Mouse (Mus musculus): ENCODE measurements around the gene Olfr1512.
A peak's percentile ranks its signal among the peaks of the same experiment; 100 is the strongest.
"Not testable (repeated sequence)": the region's sequence is repeated elsewhere in the genome, so short reads cannot be mapped to it uniquely, and the experiment has no call there.

Gene Olfr1512

DNA sequence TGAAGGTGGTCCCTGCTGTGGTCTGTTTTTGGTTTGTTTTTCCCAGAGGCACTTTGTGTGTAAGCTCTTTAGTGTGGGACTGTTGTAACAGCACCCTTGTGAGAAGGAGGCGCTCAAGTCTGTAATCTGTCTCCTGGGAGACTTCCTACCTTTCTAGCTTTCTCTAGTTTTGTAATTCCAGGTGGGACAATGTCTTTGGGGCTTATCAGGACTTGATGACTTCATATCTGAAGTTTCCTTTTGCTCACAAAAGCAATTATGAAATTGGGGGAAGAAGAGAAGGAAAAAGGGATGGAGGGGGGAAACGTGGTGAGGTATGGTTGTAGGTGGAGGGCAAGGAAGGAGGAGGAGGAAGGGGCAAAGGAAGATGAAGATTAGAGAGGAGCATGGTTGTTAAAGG lies at the start of gene Olfr1512:
Olfr1512 (minus strand) TSS at position 101 of the 400 bp plus-strand sequence.
- DNase-seq (ENCODE audit: low spot score): no peak

DNA sequence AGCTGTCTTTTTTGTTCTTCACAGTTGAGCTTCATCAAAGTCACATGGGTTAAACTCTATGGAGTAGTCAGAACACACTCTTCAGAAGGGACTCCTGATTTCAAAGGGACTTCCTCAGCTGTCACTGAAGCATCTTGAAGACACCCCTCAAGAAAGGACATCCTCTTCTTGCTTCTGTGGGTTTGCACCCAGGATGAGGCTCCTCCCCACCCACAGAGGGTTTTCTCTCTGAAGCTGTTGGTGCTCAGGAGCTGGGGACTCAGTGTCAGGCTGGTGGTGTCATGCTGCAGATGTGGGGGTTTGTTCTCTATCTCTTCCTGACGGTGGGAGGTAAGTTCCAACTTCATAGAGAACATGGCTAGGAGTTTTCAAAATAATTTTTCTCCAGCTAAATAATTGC lies 48.7 kb upstream of the Olfr1512 start:
- no peak for DNase-seq (ENCODE audit: low spot score)

DNA sequence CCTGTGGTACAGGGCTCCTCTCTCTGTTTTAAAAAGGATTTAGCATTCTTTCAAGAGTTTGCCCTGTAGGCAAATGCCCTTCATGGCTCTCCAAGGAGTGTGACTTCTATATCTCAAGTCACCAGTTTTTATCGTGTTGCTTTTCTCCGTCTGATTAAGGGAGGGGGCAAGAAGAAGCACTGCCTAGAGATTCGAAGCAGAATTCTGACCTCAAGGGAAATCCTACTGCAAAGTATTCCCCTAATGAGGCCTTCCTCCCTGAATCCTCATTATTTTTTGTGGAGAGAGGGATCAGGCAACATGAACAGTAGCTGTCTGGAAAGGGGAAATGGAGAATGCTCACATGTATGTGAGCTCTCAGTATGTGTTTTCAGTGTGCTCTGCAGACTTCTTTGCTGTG lies 35.3 kb upstream of the Olfr1512 start, which contains the start of gene Olfr1510:
Olfr1510 (minus strand) TSS at position 101 of the 400 bp plus-strand sequence.
- DNase-seq (ENCODE audit: low spot score): no peak

DNA sequence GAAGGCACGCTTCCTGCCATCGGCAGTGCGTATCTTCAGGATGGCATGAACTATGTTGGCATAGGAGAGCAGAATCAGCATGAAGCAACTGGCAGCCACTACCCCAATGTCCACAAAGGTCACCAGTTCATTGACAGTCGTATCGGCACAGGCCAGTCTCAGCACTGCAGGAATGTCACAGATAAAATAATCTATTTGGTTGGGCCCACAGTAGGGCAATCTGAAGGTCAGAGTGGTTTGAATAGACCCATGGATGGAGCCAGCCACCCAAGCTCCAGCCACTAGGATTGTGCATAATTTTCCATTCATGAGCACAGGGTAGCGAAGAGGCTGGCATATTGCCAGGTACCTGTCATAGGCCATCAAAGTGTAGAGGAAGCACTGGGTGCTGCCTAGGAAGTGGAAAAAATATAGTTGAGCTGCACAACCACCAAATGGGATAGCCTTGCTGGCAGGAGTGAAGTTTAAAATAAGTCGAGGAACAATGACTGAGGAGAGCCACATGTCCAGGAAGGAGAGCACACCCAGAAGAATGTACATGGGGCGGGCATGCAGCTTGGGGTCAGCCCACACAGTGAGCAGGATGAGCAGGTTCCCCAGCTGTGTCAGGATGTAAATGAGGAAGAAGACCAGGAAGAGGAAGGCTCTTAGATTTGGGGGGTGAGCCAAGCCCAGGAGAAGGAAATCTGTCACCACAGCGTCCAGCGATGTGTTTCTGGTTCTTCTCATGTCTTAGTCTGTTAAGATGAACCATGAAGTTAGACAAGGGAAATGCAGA lies 31.4 kb upstream of the Olfr1512 start:
- DNase-seq (ENCODE audit: low spot score): not testable (repeated sequence)

DNA sequence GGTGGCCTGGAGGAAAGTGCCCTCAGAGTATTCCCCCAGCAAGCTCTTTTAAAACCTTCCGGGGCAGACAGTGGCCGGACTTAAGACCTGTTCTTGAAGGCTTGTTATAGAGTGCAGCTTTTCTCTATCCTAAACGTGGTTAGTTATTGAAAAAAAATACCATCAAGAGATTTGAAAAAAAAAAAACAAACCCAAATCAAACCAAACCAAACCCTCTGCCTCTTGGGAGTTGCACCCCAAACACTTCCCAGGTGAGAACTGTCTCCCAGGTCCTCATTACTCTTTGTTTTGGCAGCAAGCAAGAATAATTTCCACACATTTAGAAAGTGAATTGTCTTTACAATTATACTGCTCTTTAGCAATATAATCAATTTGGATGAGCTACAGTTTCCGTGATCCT lies 18.3 kb upstream of the Olfr1512 start, which contains the start of gene Olfr1511:
Olfr1511 (minus strand) TSS at position 101 of the 400 bp plus-strand sequence.
- DNase-seq (ENCODE audit: low spot score): no peak

DNA sequence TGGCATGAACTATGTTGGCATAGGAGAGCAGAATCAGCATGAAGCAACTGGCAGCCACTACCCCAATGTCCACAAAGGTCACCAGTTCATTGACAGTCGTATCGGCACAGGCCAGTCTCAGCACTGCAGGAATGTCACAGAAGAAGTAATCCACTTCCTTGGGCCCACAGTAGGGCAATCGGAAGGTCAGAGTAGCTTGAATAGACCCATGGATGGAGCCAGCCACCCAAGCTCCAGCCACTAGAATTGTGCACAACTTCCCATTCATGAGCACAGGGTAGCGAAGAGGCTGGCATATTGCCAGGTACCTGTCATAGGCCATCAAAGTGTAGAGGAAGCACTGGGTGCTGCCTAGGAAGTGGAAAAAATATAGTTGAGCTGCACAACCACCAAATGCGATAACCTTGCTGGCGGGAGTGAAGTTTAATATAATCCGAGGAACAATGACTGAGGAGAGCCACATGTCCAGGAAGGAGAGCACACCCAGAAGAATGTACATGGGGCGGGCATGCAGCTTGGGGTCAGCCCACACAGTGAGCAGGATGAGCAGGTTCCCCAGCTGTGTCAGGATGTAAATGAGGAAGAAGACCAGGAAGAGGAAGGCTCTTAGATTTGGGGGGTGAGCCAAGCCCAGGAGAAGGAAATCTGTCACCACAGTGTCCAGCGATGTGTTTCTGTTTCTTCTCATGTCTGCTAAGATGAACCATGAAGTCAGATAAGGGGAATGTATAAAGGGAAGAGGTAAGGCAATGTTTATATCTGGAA lies 11.3 kb upstream of the Olfr1512 start:
- not testable (repeated sequence) for DNase-seq (ENCODE audit: low spot score)

DNA sequence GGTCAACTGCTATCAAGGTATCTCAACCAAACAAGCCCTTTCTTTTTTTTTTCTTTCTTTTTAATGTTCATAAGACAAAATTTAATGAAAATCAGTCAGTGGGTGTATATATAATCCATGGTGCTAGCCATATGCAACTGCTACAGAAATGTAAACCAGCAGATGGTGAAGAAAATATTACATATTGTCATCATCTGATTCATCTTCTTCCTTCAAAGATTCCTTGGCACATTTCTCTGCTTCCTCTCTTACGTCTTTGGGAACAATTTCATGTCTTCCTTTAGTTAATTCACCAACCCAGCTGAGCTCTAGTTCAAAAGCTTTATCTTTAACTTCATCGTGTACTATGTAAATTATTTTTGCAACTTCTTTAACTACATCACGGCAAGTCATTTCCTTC lies 10.2 kb downstream of the Olfr1512 start:
- DNase-seq (ENCODE audit: low spot score): no peak

DNA sequence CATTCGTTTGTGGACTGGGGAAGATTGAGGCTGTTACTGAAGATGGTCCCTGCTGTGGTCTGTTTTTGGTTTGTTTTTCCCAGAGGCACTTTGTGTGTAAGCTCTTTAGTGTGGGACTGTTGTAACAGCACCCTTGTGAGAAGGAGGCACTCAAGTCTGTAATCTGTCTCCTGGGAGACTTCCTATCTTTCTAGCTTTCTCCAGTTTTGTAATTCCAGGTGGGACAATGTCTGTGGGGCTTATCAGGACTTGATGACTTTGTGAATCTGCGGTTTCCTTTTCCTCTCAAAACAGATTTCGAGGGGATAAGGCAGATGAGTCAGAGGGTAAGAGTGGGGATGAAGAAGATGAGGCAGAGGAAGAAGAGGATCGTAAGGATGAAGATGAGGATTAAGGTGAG lies 22.7 kb downstream of the Olfr1512 start, which contains the start of gene Olfr1513:
Olfr1513 (minus strand) TSS at position 101 of the 400 bp plus-strand sequence.
- no peak for DNase-seq (ENCODE audit: low spot score)

DNA sequence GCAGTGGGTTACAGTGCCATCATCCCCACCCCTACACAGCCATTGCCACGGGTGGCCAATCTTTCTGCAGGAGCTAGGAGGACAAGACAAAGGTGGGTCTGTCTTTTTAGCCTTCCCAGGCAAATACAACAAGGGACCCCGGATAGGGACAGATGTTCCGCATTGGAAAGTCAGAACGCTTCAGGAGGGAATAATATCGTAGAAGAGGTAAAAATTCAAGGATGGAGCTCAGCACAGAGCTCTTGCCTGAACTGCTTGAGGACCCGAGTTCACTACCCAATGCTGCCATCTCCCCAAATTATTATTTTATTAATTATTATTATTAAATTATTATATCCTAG lies 39.5 kb downstream of the Olfr1512 start:
- DNase-seq (ENCODE audit: low spot score): no peak

DNA sequence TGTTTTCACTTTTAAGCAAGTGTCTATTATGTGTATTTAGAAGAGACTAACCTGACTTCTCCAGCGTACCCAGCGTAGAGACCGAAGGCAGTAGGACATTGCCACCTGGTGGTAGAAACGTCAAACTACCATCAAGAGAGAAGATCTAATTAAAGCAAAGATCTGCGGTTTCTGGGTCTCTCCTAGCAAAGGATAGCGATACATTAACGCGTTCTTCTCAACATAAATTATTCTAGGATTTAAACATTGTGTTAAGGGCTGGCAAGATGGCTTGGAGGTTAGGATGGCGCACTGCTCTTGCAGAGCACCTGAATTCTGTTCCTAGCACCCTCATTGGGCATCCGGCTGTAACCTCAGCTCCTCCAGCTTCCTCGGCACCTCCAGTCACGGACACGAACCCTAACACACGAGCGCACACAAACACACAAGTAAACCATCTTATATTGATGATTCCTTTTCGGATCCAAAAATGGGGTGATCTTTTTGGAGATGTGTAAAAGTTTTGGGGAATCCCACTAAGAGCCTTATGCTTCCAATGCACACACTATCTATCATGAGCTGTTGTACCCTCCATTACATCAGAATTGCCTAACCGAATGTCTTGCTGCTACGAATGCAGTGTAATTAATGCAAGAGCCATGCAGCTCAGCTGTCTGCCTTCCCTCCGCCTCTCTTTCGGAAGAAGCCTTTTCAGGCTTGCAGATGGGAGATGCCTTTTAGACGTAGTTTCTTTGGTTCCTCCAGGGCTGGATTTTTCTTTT lies 40.0 kb downstream of the Olfr1512 start:
- peak; percentile 61 for DNase-seq (ENCODE audit: low spot score)

DNA sequence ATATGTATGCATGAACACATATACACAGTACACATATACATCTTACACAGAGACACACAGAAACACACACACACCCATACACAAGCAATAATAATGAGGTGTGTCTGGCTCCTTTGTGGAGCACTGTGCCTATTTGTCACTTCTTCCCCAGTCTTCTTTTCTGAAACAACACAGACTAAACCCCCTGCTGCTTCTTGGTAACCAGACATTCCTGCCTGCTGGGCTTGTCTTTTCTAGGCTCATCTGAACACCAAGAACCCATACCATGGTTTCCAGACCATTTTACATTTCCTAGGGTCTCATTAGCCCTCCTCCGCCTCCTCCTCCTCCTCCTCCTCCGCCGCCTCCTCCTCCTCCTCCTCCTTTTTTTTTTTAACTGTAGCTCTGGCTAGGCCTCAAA lies 46.8 kb downstream of the Olfr1512 start:
- DNase-seq (ENCODE audit: low spot score): no peak

DNA sequence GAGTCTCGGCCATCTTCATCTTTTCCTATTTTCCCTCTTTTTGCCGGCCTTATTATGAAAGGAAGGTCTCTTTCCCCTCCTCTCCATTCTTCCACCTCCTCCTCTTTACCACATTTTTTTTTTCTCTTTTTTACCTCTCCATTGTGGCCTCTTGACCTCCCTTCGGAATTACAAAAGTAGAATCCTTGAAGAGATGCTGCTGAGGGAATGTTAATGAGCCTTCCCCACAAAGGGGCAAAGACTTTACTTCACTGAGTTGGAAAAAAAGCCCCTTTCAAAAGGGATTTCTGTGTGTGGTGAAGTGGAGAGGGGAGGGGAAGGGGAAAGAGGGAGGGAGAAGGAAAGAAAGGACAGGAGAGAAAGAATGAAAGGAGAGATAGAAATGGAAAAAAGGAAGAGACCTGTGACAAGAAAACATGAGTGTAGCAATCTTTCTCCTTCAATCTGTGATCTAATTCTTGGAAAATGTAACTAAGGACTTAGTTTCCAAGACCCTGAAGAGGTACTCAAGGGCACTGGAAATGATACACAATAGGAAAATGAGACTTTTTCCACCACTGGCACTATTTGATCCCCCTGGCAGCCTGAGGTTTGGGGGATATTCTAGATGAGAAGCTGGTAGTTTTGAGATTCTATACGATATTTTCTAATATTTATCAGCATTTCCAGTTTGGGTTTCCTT lies 47.8 kb downstream of the Olfr1512 start:
- DNase-seq (ENCODE audit: low spot score): no peak

DNA sequence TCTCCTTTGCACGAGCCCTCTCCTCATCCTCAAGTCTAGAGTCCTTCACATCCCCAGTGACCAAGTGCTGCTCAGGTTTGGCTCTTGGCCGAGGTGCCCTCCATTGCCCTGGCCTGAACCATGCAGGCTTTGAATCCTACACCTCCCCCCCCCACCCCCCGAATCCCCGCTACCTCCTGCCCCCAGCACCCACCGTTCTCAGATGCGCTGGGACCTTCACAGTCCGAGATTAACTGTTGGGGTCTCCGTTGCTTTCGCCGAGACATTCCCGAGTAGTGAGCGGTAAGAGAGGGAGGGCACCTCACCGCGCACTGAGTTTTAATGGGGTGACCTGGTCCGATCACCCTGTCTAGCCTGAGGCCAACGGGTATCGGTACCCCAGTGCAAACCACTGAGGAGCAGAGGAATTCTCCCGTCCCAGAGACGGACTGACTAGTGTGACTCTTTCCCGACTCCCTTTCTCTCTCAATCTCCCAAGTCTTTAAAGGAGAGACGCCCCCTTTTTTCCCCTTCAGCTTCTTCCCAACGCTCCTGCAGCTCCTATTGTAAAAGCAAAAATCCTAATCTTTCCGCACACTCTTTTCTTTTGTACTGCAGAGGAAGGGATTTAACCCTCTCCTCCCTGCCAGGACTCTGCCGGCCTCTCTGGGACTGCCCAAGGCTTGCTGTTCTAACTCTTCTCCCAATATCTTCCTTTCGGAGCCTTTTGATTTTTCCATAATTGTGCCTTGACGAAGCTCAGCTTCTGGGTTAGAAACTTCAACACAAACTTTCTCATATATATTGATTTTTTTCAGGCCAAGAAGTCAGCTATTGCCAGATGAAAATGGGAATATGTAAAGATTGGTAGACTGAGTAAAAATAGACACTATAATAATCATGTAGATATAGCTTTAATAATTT lies 50.8 kb downstream of the Olfr1512 start, which contains the start of gene Sall2:
Sall2 (minus strand) TSS at position 853 of the 903 bp plus-strand sequence.
- no peak for DNase-seq (ENCODE audit: low spot score)

DNA sequence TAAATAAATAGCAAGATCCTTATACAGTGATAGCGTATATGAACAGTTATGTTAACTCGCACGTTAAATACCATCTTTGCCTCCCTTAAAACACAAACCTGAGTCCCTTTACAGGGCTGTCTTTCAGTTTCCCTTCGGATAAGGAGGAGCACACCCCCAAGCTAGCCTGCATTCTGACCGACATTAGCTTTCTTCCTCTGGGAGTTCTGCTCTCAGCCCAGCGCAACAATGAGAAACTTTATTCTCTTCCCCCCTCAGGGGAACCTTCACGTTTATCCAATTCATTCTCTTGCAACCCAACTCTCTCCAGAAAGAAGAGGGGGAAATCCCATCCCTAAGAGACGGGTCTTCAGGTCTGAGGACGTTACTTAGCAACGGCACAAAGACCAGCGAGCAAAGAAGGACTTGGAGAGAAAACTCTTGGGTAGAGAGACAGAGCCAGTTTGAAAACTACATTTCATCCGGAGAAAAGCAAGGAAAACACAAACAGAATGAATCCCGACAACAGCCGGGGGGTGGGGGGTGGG lies 51.5 kb downstream of the Olfr1512 start:
- no peak for DNase-seq (ENCODE audit: low spot score)

DNA sequence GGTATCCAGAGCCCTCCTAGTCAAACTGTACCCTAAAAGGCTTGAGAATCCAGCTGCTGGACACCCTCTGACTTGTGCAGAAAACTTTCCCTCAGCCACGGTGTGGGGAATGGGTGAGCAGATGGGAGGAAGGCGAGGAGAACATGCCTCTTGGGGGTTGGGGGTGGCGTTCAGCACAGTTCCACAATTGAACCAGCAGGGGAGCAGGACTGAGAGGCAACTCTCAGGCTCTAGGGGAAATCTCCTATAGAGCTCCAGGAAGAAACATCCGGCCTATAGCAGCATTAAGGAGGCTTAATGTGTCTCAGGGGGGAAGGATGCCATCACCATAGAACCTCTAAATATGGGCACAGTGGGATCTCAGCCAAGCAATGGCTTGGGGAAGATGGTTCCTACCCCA lies 53.1 kb downstream of the Olfr1512 start:
- DNase-seq (ENCODE audit: low spot score): no peak

Data from testis, postnatal 10 days (tissue).